Mouse (Mus musculus) hindbrain, embryonic 16.5 days (tissue): ENCODE data around the gene Adora1. TPM values are rescaled to one million over a fixed set of nuclear protein-coding genes. Genes with fewer than 3 reads are reported as not detected.

Experiments used
- ATAC-seq: fragments of 200-750 bp; cut with Nextera tagmentation; 2 replicates; pipeline ENCODE4 v1.8.0; 2017; ENCODE audit warnings: moderate TSS enrichment, moderate library complexity
- H3K27ac ChIP-seq: fragments of 300-500 bp; sonication (generic); 2 replicates; pipeline ENCODE4 v1.5.1; 2014; ENCODE audit warnings: low read depth, mild to moderate bottlenecking, control low read depth, low read length, moderate library complexity
- H3K27me3 ChIP-seq: fragments of 300-500 bp; sonication (generic); replicated peaks from 2 replicates; pipeline ENCODE4 v1.6.1; 2014; ENCODE audit warnings: low read length; ENCODE audit not compliant: control insufficient read depth, insufficient read depth
- H3K36me3 ChIP-seq: fragments of 300-500 bp; sonication (generic); 2 replicates; pipeline ENCODE4 v1.6.1; 2014; ENCODE audit warnings: mild to moderate bottlenecking, low read length, moderate library complexity, mixed read lengths; ENCODE audit not compliant: control insufficient read depth, insufficient read depth
- H3K4me1 ChIP-seq: fragments of 300-500 bp; sonication (generic); 2 replicates; pipeline ENCODE4 v1.6.1; 2014; ENCODE audit warnings: low read depth, low read length; ENCODE audit not compliant: control insufficient read depth, insufficient read depth
- H3K4me2 ChIP-seq: fragments of 300-500 bp; sonication (generic); 2 replicates; pipeline ENCODE4 v1.6.1; 2014; ENCODE audit warnings: mild to moderate bottlenecking, low read length, control low read depth, moderate library complexity
- H3K4me3 ChIP-seq: fragments of 300-500 bp; sonication (generic); 2 replicates; pipeline ENCODE4 v1.5.1; 2014; ENCODE audit warnings: mild to moderate bottlenecking, low read length, control low read depth, moderate library complexity
- H3K9ac ChIP-seq: fragments of 300-500 bp; sonication (generic); 2 replicates; pipeline ENCODE4 v1.6.1; 2014; ENCODE audit warnings: low read depth, mild to moderate bottlenecking, control low read depth, low read length, moderate library complexity
- H3K9me3 ChIP-seq: fragments of 300-500 bp; sonication (generic); 2 replicates; pipeline ENCODE4 v1.6.1; 2014; ENCODE audit warnings: mild to moderate bottlenecking, low read length, moderate library complexity; ENCODE audit not compliant: control insufficient read depth
- WGBS: fragments of 180-500 bp; shearing (Covaris S2); extraction: QIAGEN DNeasy Blood & Tissue Kit; methylation state at CpG from one replicate; pipeline ENCODE4 v1.1.7; 2014; 5-methylcytosine and 5-hydroxymethylcytosine counted together
- polyA plus RNA-seq: library from polyadenylated mRNA; unstranded; fragments of >200 nt; fragmentation: Nextera tagmentation; extraction: Ambion mirVana; gene quantifications from 2 replicates; pipeline ENCODE4 v1.2.1, GENCODE M21; 2015

The Adora1 gene
- polyA plus RNA-seq, 1 experiment from 2014 or later = 35.9 TPM

- ATAC-seq = no peak
- H3K9me3 ChIP-seq = no peaks in the 10 kb centered on the region
- H3K36me3 ChIP-seq = no peaks in the 10 kb centered on the region
- no peak overlapping the region for H3K27ac ChIP-seq
- H3K4me1 ChIP-seq = no peaks in the 10 kb centered on the region; the same call in 1 of the 2 replicates
- H3K27me3 ChIP-seq = no peaks in the 10 kb centered on the region
- WGBS = 71% methylated on average over 8 of the region's 8 CpGs
- H3K4me3 ChIP-seq = no peak overlapping the region
- no peak overlapping the region for H3K4me2 ChIP-seq
- H3K9ac ChIP-seq = no peak overlapping the region
Observed at GRCm38 (mm10) chr1:134150076-134150475, 85.2 kb downstream of the Adora1 start.

Other genes with a start within 250 kb of the Adora1 start
- gene Fmod, start 198.2 kb downstream of the Adora1 start, polyA plus RNA-seq = 11.8 and 24.0 TPM in 2 replicates
- 28.0 and 28.5 TPM in 2 replicates for gene Btg2, start 156.3 kb downstream of the Adora1 start, polyA plus RNA-seq
- gene Chit1, start 124.2 kb downstream of the Adora1 start, polyA plus RNA-seq = 0.15 and 0.73 TPM in 2 replicates
- 2.7 and 3.9 TPM in 2 replicates for gene Chil1, start 53.3 kb downstream of the Adora1 start, polyA plus RNA-seq
- gene Mybph, start 42.0 kb downstream of the Adora1 start, polyA plus RNA-seq = 0.09 and 3.2 TPM in 2 replicates
- gene Myog, start 54.6 kb upstream of the Adora1 start, polyA plus RNA-seq = 6.4 TPM in 1 of 2 replicates, not detected in the other
- gene Ppfia4, start 97.5 kb upstream of the Adora1 start, polyA plus RNA-seq = 32.0 and 34.0 TPM in 2 replicates
- 132 TPM in 2 replicates for gene Tmem183a, start 126.5 kb upstream of the Adora1 start, polyA plus RNA-seq
- gene 4933406M09Rik, start 150.5 kb upstream of the Adora1 start, polyA plus RNA-seq = 0.09 TPM in 1 of 2 replicates, not detected in the other
- 15.2 and 15.8 TPM in 2 replicates for gene Cyb5r1, start 170.1 kb upstream of the Adora1 start, polyA plus RNA-seq
- gene Adipor1, start 179.9 kb upstream of the Adora1 start, polyA plus RNA-seq = 87.0 and 89.4 TPM in 2 replicates
- gene Klhl12, start 220.1 kb upstream of the Adora1 start, polyA plus RNA-seq = 38.6 and 40.4 TPM in 2 replicates